Mouse (Mus musculus): ENCODE results near the gene Tfam. TPM values are rescaled to one million over a fixed set of nuclear protein-coding genes. Genes with fewer than 3 reads are reported as not detected.

The Tfam gene
- total and polyA plus RNA-seq, 3 experiments, result 45.8 to 113 (median 108) TPM

GRCm38 (mm10) chr10:71223101-71223500 lies 15.0 kb downstream of the Tfam start:
- Histone ChIP-seq H3K4me3 (replicated peaks in 1 of 3; ENCODE audit: low read depth in 2 of 3, low read length in 2 of 3, poor library complexity in 1 of 3) (no peak overlapping the region), H3K36me3 (replicated peaks in 1 of 2; ENCODE audit: control insufficient read depth in 1 of 2, insufficient read depth in 1 of 2, low read length in 1 of 2) (peaks cover 32 to 81% of the 10 kb centered on the region in 2 experiments), H3K4me1 (ENCODE audit: control insufficient read depth in 1 of 2, insufficient read depth in 2 of 2) (no peaks in the 10 kb centered on the region), H3K9ac (ENCODE audit: insufficient read depth, low read depth) (no peak overlapping the region), H3K27me3 (replicated peaks) (no peaks in the 10 kb centered on the region), H3K4me2 (ENCODE audit: insufficient read depth, low read depth, poor library complexity, severe bottlenecking) (no peak overlapping the region), H3K79me2 (replicated peaks; ENCODE audit: control insufficient read depth, extremely low read depth, insufficient read depth, poor library complexity, severe bottlenecking) (no peaks in the 10 kb centered on the region), H3K9me3 (replicated peaks; ENCODE audit: low read length) (peaks cover 13% of the 10 kb centered on the region), H3K27ac (ENCODE audit: insufficient read depth, low read depth) (no peak overlapping the region)
- TF ChIP-seq JUND (conservative IDR thresholded peaks at IDR 0.05; ENCODE audit: low read depth, low read length) (no peak), CTCF (conservative IDR thresholded peaks at IDR 0.05 in 1 of 2, IDR thresholded peaks at IDR 0.05 in 1 of 2; ENCODE audit: low read depth in 2 of 2, low read length in 2 of 2) (no peak), POLR2A (IDR thresholded peaks at IDR 0.05; ENCODE audit: low read depth, low read length) (no peak)
- dilution Hi-C loops (cut with MboI; ENCODE audit: extremely low pct_ligation_motif_present, extremely low pct_unique_long_range_greater_than_20kb, low sequenced_read_pairs), result no loop called here
- DNase-seq (ENCODE audit: extremely low read depth), result no peak
- in situ Hi-C loops (cut with MboI; ENCODE audit: low pct_ligation_motif_present, low pct_unique_long_range_greater_than_20kb, low sequenced_read_pairs), result loop anchor here (25.0 kb wide), 1 partner anchor 911 kb away; no protein-coding TSS in a partner anchor

GRCm38 (mm10) chr10:71222639-71223038 lies 15.4 kb downstream of the Tfam start:
- Histone ChIP-seq H3K27me3 (replicated peaks) (no peaks in the 10 kb centered on the region), H3K79me2 (replicated peaks; ENCODE audit: control insufficient read depth, extremely low read depth, insufficient read depth, poor library complexity, severe bottlenecking) (no peaks in the 10 kb centered on the region), H3K36me3 (replicated peaks in 1 of 2; ENCODE audit: control insufficient read depth in 1 of 2, insufficient read depth in 1 of 2, low read length in 1 of 2) (peaks cover 29 to 81% of the 10 kb centered on the region in 2 experiments), H3K9ac (ENCODE audit: insufficient read depth, low read depth) (no peak overlapping the region), H3K4me2 (ENCODE audit: insufficient read depth, low read depth, poor library complexity, severe bottlenecking) (no peak overlapping the region), H3K27ac (ENCODE audit: insufficient read depth, low read depth) (no peak overlapping the region), H3K9me3 (replicated peaks; ENCODE audit: low read length) (peaks cover 13% of the 10 kb centered on the region), H3K4me1 (ENCODE audit: control insufficient read depth in 1 of 2, insufficient read depth in 2 of 2) (no peaks in the 10 kb centered on the region), H3K4me3 (replicated peaks in 1 of 3; ENCODE audit: low read depth in 2 of 3, low read length in 2 of 3, poor library complexity in 1 of 3) (no peak overlapping the region)
- in situ Hi-C loops (cut with MboI; ENCODE audit: low pct_ligation_motif_present, low pct_unique_long_range_greater_than_20kb, low sequenced_read_pairs) (loop anchor here (25.0 kb wide), 1 partner anchor 910 kb away; no protein-coding TSS in a partner anchor), dilution Hi-C loops (cut with MboI; ENCODE audit: extremely low pct_ligation_motif_present, extremely low pct_unique_long_range_greater_than_20kb, low sequenced_read_pairs) (no loop called here)
- TF ChIP-seq CHD2 (IDR thresholded peaks at IDR 0.05; ENCODE audit: low read length) (no peak), NELFE (IDR thresholded peaks at IDR 0.05; ENCODE audit: low read depth, low read length) (no peak), RCOR1 (conservative IDR thresholded peaks at IDR 0.05; ENCODE audit: low read depth, low read length) (no peak), JUND (conservative IDR thresholded peaks at IDR 0.05; ENCODE audit: low read depth, low read length) (no peak), SIN3A (IDR thresholded peaks at IDR 0.05; ENCODE audit: low read length) (no peak), GABPA (IDR thresholded peaks at IDR 0.05; ENCODE audit: insufficient replicate concordance, low read depth, low read length) (no peak), ZKSCAN1 (IDR thresholded peaks at IDR 0.05; ENCODE audit: borderline replicate concordance, low read depth, low read length) (no peak), POLR2A (IDR thresholded peaks at IDR 0.05; ENCODE audit: low read depth, low read length) (no peak)
- no peak for DNase-seq (ENCODE audit: extremely low read depth)

GRCm38 (mm10) chr10:71218228-71218892 lies 19.7 kb downstream of the Tfam start:
- no peaks in the 10 kb centered on the region for H3K79me2 ChIP-seq (replicated peaks; ENCODE audit: control insufficient read depth, extremely low read depth, insufficient read depth, poor library complexity, severe bottlenecking)
- dilution Hi-C loops (cut with MboI; ENCODE audit: extremely low pct_ligation_motif_present, extremely low pct_unique_long_range_greater_than_20kb, low sequenced_read_pairs), result no loop called here
- H3K9ac ChIP-seq (ENCODE audit: insufficient read depth, low read depth), result no peak overlapping the region
- no peak overlapping the region for H3K4me2 ChIP-seq (ENCODE audit: insufficient read depth, low read depth, poor library complexity, severe bottlenecking)
- peaks cover 9 to 49% of the 10 kb centered on the region in 2 experiments for H3K36me3 ChIP-seq (replicated peaks in 1 of 2; ENCODE audit: control insufficient read depth in 1 of 2, insufficient read depth in 1 of 2, low read length in 1 of 2)
- in situ Hi-C loops (cut with MboI; ENCODE audit: low pct_ligation_motif_present, low pct_unique_long_range_greater_than_20kb, low sequenced_read_pairs), result loop anchor here (25.0 kb wide), 1 partner anchor 906 kb away; no protein-coding TSS in a partner anchor
- H3K9me3 ChIP-seq (replicated peaks; ENCODE audit: low read length), result peaks cover 13% of the 10 kb centered on the region
- TF ChIP-seq CTCF (conservative IDR thresholded peaks at IDR 0.05 in 1 of 2, IDR thresholded peaks at IDR 0.05 in 1 of 2; ENCODE audit: low read depth in 2 of 2, low read length in 2 of 2) (peak; percentile 86 to 90), RAD21 (IDR thresholded peaks at IDR 0.05; ENCODE audit: low read depth, low read length) (peak; percentile 87), SMC3 (IDR thresholded peaks at IDR 0.05; ENCODE audit: low read depth, low read length) (peak; percentile 67), ZC3H11A (IDR thresholded peaks at IDR 0.05; ENCODE audit: low read depth, low read length) (no peak), NELFE (IDR thresholded peaks at IDR 0.05; ENCODE audit: low read depth, low read length) (no peak)
- peak; percentile 67 for DNase-seq (ENCODE audit: extremely low read depth)
- no peaks in the 10 kb centered on the region for H3K27me3 ChIP-seq (replicated peaks)
- H3K27ac ChIP-seq (ENCODE audit: insufficient read depth, low read depth), result no peak overlapping the region
- H3K4me1 ChIP-seq (ENCODE audit: control insufficient read depth in 1 of 2, insufficient read depth in 2 of 2), result no peaks in the 10 kb centered on the region
- H3K4me3 ChIP-seq (replicated peaks in 1 of 3; ENCODE audit: low read depth in 2 of 3, low read length in 2 of 3, poor library complexity in 1 of 3), result no peak overlapping the region
